Mouse (Mus musculus): ENCODE results near the gene Szt2.

Szt2 gene

DNA sequence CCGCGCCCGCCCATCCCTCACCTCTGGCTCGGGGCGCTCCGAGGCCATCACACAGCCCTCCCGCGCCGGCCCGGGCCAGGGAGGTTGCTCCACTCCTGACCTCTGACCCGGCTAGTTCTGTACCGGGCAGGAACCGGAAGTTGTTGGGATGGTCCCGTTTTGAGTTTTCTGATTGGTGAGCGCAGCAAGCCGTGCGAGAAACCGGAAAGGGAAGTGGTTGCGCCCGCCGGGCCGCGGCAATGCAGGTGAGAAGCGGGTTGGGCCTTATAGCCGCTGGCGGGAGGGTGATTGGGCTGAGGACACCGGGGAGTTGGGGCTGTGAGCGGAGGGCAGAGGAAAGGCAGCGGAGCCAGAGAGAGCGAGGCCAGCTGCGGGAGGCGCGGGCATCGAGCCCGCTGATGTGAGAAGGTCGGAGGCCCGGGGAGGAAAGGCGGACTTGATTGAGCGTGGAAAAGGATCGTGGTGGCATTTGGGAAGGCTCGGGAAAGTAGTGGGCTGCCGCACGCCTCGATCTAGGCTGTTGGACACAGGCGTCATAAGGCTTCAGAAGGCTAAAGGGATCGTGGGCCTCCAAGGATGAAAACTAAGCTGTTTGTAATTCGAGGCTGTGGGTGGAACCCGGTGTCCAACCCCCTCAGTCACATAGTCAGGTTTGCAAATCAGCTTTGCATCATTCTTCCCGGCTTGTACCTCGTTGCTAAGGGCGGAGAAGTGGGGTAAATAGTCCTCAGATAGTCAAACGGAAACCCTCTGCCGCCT is at the start of gene Szt2, which contains the start of gene Med8:
TSS of gene Szt2 (minus strand) at position 132 of the 759 bp plus-strand sequence.
TSS of gene Med8 (plus strand) at position 196 of the 759 bp plus-strand sequence.
- DNase-seq (ENCODE audit: low spot score), result peak; percentile 82

DNA sequence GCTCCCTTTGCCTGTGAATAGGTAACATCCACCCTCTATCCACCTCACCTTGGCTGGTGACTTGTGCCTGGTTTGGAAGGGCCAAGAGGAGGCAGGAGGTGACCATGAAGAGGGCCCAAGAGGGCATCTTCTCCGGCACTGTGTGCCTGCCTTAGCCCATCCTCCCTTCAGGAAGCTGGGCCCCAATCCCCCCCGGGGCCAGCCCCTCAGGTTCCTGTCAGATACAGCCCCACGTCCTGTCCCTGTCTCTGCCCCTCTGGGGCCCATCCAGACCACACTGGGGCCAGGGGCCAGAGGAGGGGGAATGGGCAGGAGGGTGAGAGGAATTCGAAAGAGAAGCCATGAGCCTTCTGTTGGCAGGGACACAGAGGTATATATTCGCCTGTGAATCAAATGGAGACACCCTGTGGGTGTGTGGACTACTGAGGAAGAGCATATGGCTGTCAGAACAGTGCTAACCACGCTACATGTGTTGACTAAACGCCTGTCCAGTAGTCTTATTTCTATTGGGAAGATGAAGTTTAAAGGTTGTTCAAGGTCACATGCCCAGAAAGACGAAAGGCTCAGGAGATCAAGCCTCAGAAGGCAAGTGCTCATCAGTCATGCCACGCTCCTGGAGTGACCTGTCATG is 48.4 kb upstream of the Szt2 start, which contains the start of gene Mpl:
TSS of gene Mpl (minus strand) at position 169 of the 631 bp plus-strand sequence.
- DNase-seq (ENCODE audit: low spot score), result no peak

DNA sequence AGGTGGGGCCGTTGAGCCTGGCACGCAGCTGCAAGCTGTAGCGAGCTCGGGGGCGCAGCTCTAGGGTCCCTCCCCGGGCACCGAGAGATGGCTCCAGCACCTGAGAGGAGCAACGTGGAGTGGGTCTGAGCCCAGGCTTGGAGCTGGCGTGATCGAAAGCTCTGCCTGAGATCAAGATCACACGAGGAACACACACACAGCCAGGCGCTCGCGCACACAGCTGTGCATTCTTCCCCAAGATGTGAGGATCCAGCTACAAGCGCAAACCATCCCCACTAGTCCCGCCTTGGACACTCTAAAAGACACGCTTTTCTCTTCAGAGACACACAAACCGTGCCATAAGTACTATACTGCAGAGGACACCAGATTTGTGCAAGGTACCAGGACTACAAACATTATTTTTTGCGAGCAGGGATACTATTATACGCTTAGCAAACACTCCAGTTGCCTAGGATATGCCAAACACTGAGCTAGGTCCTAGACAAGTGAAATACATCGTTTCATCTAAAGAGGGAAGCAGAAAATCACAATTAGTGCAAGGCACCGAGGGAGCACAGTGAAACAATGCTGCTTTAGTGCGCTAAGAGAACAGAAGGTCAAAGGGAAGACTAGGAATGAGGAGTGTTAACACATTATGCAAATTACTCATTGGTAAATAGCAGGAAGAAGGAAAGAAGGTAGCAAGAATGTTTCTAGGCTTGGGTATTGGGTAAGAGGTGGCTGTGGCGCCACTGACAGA is 37.5 kb upstream of the Szt2 start:
- DNase-seq (ENCODE audit: low spot score), result no peak

DNA sequence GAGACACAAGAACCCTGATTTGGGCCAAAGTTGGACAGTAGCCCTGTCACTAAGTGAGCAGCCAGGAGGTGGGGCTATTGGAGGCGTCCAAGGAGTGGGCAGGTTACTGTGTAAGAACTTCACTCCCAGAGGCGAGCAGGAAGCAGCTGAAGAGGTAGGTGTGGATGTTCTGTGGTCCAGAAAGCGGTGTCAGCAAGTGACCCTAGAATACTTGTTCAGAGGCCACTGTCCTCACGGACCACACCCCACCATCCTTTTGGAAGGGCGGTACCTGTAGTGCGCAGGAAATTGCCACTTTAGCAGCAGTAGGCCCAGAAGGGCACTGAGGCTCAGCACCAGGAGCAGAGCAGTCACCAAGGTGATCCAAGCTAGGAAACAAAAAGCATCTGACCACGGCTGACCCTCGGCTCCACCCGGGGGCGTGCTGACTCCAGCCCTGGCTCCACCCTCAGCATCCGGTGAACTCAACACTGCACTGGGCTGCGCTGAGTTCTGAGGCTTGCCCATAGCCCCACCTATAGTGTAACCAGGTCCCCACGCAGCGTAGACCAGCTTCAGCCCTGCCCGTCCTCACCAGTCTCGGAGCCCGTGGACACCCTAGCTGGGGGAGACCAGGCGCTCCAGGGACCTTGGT is 36.8 kb upstream of the Szt2 start:
- DNase-seq (ENCODE audit: low spot score), result peak; percentile 31

DNA sequence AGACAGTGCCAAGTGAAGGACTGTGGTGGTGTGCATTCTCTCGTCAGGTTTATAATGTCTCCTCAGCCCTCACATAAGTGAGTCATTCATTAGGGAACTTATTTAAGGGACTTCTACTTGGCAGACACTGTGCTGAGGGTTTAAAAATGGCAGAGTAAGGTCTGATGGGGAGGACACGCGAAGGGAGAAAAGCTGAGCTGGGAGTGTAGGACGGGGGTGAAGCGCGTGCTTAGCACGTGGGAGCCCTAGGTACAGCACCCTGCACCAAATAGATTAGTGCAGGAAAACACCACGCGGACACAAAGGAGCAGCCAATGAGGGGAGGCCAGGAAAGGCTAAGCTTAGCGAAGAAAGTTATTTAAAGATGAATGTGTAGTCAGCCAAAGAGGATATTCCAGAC is 36.0 kb upstream of the Szt2 start:
- no peak for DNase-seq (ENCODE audit: low spot score)

DNA sequence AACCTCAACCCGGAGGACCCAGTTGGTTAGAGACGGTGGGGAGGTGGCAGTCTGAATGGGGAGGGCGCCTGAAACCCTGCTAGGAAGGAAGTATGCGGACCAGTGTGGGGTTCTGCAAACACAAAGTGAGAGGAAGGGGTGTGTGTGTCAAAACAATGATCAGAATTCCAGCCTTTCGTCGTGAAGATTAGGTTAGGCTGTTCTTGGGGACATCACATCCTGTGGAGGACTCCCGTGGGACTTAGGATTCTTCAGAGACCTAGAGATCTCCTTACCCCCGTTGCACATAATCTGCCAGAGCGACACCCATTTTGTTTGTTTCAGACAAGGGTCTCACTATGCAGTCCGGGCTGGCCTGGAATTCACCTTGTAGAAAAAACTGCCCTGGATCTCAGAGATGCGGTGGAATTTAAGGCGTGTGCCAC is 28.8 kb upstream of the Szt2 start:
- DNase-seq (ENCODE audit: low spot score), result no peak

DNA sequence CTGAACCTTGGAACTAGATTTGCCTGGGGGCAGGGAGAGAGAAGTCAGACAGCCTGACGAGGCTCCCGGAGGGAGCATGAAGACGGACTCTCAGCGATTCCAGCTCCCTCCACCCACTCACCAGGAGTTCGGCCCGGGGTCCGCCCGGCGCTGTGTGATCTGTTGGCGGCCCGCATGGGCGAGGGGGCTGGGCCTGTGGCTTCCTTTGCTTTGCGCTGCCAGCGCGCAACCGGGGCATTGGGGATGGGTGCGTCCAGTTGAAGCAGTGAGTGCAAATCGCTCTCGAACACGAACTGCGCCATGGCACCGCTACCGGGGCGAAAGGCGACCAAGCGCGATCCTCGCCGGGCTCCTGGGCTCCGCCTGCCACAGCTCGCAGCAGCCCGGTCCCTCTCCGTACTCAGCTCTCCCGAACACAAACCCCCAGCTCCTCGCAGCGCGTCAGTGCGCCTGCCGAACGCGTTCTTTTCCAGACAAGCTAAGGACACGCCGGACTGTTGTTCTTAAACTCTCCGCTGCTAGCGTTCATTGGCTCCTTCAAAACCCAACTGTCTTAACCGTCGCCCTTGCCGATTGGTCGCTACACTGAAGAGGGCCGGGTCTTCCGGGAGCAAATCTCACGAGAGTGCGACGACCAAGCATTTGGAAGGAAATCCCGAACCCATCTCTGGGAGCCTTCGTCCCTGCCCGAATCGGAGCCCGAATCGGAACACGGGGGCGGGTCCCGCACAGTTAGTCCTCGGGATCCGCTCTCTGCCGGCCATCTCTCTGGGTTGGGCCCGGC is 27.9 kb upstream of the Szt2 start, which contains the start of gene Cdc20:
TSS of gene Cdc20 (minus strand) at position 533 of the 784 bp plus-strand sequence.
- DNase-seq (ENCODE audit: low spot score), result peak; percentile 77

DNA sequence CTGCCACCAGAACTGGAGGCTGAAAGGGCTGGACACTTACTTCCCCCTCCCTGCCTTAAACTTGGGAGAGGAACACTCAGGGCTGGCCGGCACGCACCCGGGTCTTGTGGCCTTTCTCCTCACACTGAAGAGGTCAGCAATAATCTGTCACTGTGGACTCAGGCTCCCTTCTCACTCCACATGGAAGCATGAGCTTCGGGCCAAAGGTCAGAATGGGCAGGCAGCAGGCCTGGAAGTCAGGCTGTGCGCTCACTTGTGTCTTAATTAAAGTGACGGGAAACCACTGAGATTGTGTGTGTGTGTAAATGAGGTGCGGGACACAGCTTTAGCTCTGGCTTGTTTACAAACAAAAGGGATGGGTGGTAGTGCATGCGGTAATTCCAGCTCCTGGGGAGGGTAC is 23.3 kb upstream of the Szt2 start:
- DNase-seq (ENCODE audit: low spot score), result no peak

DNA sequence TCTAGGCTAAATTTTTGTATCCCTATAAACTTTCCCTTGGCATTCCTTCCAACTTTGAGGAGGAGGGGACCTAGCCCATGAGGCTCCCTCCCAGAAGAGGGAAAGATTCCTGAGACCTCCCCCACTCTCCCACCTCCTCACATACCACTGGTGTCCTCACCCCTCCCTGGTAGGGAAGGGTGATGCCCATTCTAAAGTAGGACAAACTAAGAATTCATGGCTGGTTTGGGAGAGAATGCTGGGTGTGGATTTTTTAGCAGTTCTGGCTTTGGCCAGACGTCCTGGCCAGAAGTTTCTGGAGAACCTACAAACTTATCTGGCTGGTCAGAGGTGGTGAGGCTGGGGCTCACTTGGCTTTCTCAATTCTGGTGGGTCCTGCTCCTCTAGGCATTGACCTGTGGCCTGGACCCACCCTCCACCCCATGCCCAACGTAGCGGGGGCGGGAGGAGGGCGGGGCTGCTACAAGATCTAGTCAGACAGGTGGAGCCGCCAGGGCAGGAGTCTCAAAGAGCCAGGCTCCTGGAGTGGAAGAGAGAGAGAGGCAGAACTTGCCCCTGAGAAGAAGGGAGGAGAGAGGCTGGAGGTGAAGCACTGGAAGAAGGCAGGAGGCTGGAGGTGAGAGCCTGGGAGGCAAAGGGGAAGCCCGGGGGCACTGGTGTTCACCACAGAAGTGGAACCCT is 20.3 kb upstream of the Szt2 start:
- DNase-seq (ENCODE audit: low spot score), result peak; percentile 54

DNA sequence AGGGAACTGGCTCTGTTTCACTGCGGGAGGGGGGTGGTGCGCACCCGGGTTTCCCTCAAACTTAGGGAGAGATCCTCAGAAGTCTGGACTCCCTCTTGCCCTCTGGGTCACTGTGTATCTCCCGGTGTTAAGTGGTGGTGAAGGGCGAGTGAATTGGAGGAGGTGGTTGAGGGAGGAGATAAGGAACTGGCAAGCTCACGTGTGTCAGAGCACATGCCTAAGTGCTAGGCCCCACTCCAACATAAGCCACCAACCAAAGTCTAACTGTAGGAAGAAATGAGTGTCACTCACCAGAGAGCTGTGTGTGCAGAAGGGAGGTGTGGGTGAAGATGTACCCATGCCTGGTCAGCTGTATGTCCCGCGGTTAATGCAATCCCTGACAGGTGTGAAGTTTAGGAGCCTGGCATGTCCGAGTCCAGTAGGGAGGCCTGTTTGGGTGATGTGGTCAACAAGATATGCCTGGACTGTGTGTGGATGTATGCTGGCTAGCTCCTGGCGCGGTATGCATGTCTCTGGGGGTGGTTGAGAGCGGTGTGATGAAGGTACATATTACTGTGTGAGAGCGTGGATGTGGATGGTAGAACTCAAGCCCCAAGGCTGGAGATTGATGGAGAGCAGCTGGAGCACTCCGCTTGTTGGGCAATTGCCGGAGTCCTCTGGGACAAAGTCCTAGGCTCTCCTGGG is 19.6 kb upstream of the Szt2 start:
- DNase-seq (ENCODE audit: low spot score), result peak; percentile 27

DNA sequence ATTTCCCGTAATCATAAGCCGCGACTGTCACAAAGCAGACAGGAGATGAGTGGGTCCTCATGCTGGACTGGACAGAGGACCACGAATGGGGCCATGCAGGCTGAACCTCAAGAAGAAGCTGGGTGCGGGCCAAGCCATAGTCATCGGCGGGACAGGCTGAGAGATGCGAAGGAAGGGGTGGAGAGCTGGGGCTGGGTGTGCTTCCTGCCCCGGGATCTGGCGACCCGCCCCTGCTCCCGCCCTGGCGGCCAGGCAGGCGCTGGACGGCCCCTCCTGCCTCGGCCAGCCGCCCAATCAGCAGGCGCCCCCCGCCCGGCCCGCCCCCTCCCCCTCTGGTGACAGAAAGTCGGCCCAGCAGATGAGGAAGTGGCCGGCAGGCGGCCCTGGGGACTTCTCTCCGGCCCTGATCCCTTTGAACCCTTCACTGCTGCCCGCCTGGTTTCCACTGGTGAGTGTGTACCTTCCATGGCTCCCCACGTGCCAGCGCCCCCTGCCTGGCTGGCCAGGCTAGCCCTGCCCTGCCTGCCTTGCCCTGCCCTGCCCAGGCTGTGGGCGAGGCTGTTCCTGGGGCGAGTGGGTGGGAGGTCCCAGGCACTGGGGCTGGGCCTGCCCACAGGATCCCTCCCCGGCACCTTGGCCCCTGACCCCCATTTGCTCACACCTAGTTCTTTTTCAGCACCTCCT is 18.8 kb upstream of the Szt2 start, which contains the start of gene Elovl1:
TSS of gene Elovl1 (plus strand) at position 326 of the 684 bp plus-strand sequence.
- peak; percentile 86 for DNase-seq (ENCODE audit: low spot score)

DNA sequence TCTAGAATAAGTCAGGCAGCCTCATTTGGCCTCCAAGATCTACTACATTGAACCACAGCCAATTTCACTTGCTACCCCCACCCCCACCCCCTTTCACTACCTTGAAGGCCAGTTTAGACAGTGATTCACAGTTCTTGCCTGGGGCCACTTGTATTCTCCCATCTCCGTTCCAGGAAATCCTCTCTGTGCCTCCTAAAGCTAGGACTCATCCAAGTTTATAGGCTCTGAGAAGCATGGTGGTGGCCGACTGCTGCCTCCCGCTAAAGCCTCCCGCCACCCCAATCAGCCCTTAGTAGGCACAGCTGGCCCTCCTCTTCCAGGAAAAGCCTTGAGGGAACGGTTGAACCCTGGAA is 18.3 kb upstream of the Szt2 start:
- DNase-seq (ENCODE audit: low spot score), result no peak

DNA sequence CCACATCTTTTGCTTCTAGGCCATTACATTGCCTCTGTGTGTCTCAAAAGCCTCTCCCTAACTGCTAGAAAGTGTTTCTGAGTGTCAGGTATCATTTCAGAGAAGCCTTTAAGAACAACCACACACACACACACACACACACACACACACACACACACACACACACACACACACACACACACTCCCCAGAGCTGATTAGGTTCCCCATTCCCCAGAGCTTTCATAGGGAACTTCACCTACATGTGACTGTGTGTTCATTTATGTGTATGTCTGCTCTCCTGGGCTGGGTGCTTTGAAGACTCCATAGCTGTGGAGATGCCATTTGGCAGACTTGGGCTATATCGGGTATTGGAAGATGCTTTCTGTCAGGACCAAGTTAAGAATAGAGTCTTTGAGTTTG is 16.3 kb upstream of the Szt2 start:
- no peak for DNase-seq (ENCODE audit: low spot score)

DNA sequence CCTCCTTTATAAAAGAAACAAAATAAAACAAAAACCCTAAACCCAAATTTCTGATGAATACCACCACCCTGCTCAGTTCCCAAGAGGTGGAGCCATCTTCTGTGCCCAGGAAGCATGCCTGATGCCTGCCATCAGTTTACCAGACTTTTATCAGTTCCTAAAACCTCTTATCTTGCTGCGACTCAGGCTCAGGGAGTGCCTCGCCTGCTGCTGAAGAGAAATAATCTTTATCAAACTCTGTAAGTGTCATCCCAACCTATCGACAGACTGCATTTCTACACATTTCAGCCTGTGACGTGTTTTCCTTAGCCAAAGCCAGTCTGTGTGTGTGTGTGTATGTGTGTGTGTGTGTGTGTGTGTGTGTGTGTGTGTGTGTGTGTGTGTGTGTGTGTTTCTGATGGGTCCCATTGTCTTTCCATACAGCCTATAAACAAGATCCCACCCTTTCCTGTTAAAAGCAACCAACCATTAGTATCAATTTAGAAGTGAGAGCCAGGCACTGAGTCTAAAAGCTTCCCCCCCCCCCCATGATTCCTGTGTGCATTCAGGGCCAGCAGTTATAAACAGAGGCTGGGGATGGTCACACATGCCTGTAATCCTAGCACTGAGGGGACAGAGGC is 15.6 kb upstream of the Szt2 start:
- DNase-seq (ENCODE audit: low spot score), result no peak

DNA sequence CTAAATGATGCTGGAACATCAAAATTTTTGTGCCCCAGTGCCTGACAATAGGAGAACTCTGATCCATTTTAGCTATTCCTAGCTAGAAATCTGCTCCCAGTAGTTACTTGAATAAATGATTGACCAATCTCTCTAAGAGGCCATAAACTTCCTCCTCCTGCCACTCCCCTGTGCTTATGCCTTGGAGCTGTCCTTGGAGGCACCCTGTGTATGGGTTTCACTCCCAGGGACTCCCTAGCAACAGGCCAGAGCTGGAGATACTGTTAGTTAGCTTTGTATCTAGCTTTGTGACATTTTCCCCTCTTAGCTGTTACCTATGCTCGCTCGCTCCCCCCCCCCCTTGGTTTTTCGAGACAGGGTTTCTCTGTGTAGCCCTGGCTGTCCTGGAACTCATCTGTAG is 12.3 kb upstream of the Szt2 start:
- no peak for DNase-seq (ENCODE audit: low spot score)

DNA sequence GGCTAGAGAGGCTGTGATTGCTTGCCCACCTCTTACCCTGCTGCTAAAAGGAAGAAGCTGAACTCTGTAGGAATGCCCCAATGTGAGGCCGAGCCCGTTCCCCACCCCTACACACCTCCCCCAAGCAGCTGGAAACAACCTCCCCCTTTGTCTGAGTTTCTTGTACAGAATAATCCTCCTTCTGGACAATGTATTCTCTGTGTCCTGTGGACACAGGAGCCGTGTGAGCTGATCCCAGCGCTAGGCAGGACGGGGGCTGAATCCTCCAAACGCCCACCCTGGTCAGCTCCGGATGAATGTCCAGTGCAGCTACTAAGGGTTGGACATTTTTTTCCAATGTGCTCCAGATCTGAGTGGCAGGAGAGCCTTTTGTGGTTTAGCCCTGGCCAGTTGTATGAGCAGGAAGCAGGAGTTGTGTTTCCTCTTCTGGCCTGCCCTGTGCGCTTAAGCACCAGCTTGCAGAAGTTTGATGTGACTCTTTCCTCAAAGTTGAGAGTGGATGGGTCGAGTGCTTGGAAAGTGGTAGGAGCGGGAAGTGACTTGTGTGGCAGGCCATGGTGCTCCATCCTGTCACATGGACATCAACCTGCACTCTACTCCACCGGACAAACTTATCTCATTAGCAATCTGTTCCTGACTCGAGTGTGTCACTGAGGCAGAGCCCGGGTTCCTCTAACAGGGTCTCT is 8.2 kb upstream of the Szt2 start:
- DNase-seq (ENCODE audit: low spot score), result no peak

DNA sequence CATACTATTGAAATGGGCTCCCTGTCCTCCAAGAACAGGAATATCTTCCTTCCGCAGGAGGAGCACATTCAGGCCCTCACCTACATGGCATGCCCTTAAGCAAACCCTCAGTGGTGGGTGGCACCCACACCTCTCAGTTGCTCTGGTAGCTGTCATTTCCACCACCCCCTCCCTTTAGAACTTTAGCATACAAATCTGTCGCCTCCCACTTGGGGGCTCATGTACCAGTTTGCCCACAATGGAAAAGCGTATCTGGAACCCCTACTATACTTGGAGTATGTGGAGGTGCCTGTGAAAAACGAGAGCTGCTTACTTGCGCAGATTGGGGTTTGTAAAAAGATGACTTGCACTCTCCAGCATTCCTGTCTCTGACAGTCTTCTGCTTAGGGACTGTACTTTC is 7.3 kb upstream of the Szt2 start:
- no peak for DNase-seq (ENCODE audit: low spot score)

DNA sequence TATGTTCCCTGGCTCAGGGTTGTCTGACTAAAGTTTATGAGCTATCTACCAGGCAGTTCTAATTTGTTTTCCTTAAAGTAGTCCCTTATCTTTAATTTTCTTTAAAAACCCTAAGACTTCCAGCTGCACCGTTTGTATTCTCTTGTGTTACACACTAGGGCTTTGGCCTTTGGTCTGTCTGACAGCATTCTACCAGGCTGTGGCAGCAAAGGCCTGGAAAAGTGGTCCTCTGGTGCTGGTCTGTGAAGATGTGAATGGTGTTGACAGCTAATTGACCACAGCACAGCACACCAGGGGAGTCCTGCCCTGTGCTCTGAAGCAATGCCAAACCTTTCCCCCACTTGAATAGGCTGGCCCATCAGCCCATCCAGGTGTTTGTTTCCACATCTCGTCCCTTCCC is 6.7 kb upstream of the Szt2 start:
- DNase-seq (ENCODE audit: low spot score), result no peak

DNA sequence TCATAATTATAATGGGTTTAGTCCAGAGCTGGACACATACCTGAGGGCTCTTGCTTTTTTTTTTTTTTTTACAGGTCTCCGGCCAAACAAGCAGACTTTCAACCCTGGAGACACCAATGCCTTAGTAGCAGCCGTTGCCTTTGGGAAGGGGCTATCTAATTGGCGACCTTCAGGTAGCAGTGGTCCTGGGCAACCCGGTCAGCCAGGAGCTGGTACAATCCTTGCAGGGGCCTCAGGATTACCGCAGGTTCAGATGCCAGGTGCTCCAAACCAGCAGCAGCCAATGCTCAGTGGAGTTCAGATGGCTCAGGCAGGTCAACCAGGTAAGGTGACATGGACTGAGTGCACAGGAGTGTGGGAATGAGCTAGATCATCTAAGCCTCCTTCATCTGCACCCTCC is 4.5 kb upstream of the Szt2 start:
- no peak for DNase-seq (ENCODE audit: low spot score)
